Mouse (Mus musculus) heart, embryonic 14.5 days (tissue): ENCODE results near the gene Ntmt1. TPM values are rescaled to one million over a fixed set of nuclear protein-coding genes. Genes with fewer than 3 reads are reported as not detected.

Source experiments
- ATAC-seq: fragments of 200-750 bp; cut with Nextera tagmentation; 2 replicates; pipeline ENCODE4 v1.8.0; 2017; ENCODE audit warnings: low read depth, moderate TSS enrichment; ENCODE audit not compliant: insufficient number of reproducible peaks, insufficient read depth, low FRiP score
- H3K27ac ChIP-seq, 2 experiments: fragments of 200-500 bp in 1 of 2; fragments of 300-500 bp in 1 of 2; sonication (generic) in 1 of 2; replicated peaks in 1 of 2; 2 replicates each; pipeline ENCODE4 v1.5.1; 2012 to 2014; ENCODE audit warnings: low read depth in 2 of 2, low read length in 2 of 2, control low read depth in 1 of 2, mild to moderate bottlenecking in 1 of 2, mixed read lengths in 1 of 2; ENCODE audit not compliant: control insufficient read depth in 1 of 2, insufficient read depth in 1 of 2
- H3K27me3 ChIP-seq: fragments of 300-500 bp; sonication (generic); 2 replicates; pipeline ENCODE4 v1.6.1; 2014; ENCODE audit warnings: mild to moderate bottlenecking, low read length, control low read depth; ENCODE audit not compliant: control insufficient read depth, insufficient read depth
- H3K36me3 ChIP-seq: fragments of 300-500 bp; sonication (generic); 2 replicates; pipeline ENCODE4 v1.6.1; 2014; ENCODE audit warnings: mild to moderate bottlenecking, control low read depth, low read length, mixed read lengths; ENCODE audit not compliant: control insufficient read depth, insufficient read depth
- H3K4me1 ChIP-seq, 2 experiments: fragments of 200-500 bp in 1 of 2; fragments of 300-500 bp in 1 of 2; sonication (generic) in 1 of 2; 2 replicates each; pipeline ENCODE4 v1.6.1; 2012 to 2014; ENCODE audit warnings: low read length in 2 of 2, control low read depth in 1 of 2, mixed read lengths in 1 of 2; ENCODE audit not compliant: control insufficient read depth in 2 of 2, insufficient read depth in 2 of 2
- H3K4me2 ChIP-seq: fragments of 300-500 bp; sonication (generic); 2 replicates; pipeline ENCODE4 v1.6.1; 2014; ENCODE audit warnings: mild to moderate bottlenecking, low read length
- H3K4me3 ChIP-seq, 2 experiments: fragments of 200-500 bp in 1 of 2; fragments of 300-500 bp in 1 of 2; sonication (generic) in 1 of 2; 2 replicates each; pipeline ENCODE4 v1.5.1; 2012 to 2014; ENCODE audit warnings: low read length in 2 of 2, mild to moderate bottlenecking in 2 of 2, control low read depth in 1 of 2, low read depth in 1 of 2, moderate library complexity in 1 of 2; ENCODE audit not compliant: control insufficient read depth in 1 of 2, insufficient read depth in 1 of 2
- H3K9ac ChIP-seq: fragments of 300-500 bp; sonication (generic); 2 replicates; pipeline ENCODE4 v1.6.1; 2014; ENCODE audit warnings: mild to moderate bottlenecking, low read length
- H3K9me3 ChIP-seq: fragments of 300-500 bp; sonication (generic); 2 replicates; pipeline ENCODE4 v1.6.1; 2016; ENCODE audit warnings: low read length, control low read depth; ENCODE audit not compliant: control insufficient read depth
- WGBS: fragments of 180-500 bp; shearing (Covaris S2); extraction: QIAGEN DNeasy Blood & Tissue Kit; methylation state at CpG from one replicate; pipeline ENCODE4 v1.1.7; 2014; 5-methylcytosine and 5-hydroxymethylcytosine counted together
- polyA plus RNA-seq: library from polyadenylated mRNA; unstranded; fragments of >200 nt; fragmentation: Nextera tagmentation; extraction: Ambion mirVana; gene quantifications from 2 replicates; pipeline ENCODE4 v1.2.1, GENCODE M21; 2014

Gene Ntmt1
- polyA plus RNA-seq, 1 experiment from 2014 or later, result 84.2 TPM

GRCm38 (mm10) chr2:30845152-30846070 lies 37.8 kb downstream of the Ntmt1 start:
- 0 out of 2 replicates have a peak, but pooled peaks have one; percentile 22 for ATAC-seq
- peak overlapping the region; percentile 73 for H3K4me2 ChIP-seq
- peak overlapping the region; percentile 59 to 89 for H3K4me3 ChIP-seq
- H3K9me3 ChIP-seq, result no peaks in the 10 kb centered on the region
- H3K27ac ChIP-seq, result peak overlapping the region; percentile 20 to 75
- 0 out of 2 replicates have a peak, but pooled peaks cover 4% of the 10 kb centered on the region for H3K36me3 ChIP-seq
- under 1% methylated on average over 80 of the region's 80 CpGs for WGBS
- H3K4me1 ChIP-seq, result peaks cover 30 to 47% of the 10 kb centered on the region in 2 experiments
- H3K27me3 ChIP-seq, result peaks cover 7% of the 10 kb centered on the region; the same call in 1 of the 2 replicates
- H3K9ac ChIP-seq, result peak overlapping the region; percentile 85

- Histone ChIP-seq H3K9me3 (no peaks in the 10 kb centered on the region), H3K4me3 (peak overlapping the region; percentile 59 to 89), H3K27me3 (peaks cover 7% of the 10 kb centered on the region; the same call in 1 of the 2 replicates), H3K4me1 (peaks cover 39 to 55% of the 10 kb centered on the region in 2 experiments), H3K4me2 (peak overlapping the region; percentile 73), H3K36me3 (0 out of 2 replicates have a peak, but pooled peaks cover 4% of the 10 kb centered on the region), H3K27ac (peak overlapping the region; percentile 20 to 75), H3K9ac (peak overlapping the region; percentile 85)
- no peak for ATAC-seq
- 39% methylated on average over 8 of the region's 8 CpGs for WGBS
Measured at GRCm38 (mm10) chr2:30846236-30846635, 38.6 kb downstream of the Ntmt1 start.

GRCm38 (mm10) chr2:30846723-30847122 lies 39.1 kb downstream of the Ntmt1 start:
- H3K36me3 ChIP-seq, result 0 out of 2 replicates have a peak, but pooled peaks cover 4% of the 10 kb centered on the region
- H3K4me3 ChIP-seq, result peak overlapping the region; percentile 20 to 25
- peak; percentile 38; the same call in 1 of the 2 replicates for ATAC-seq
- WGBS, result 11% methylated on average over 6 of the region's 6 CpGs
- peaks cover 43 to 55% of the 10 kb centered on the region in 2 experiments for H3K4me1 ChIP-seq
- no peaks in the 10 kb centered on the region for H3K9me3 ChIP-seq
- H3K27me3 ChIP-seq, result peaks cover 7% of the 10 kb centered on the region; the same call in 1 of the 2 replicates
- H3K9ac ChIP-seq, result peak overlapping the region; percentile 85
- H3K4me2 ChIP-seq, result peak overlapping the region; percentile 73
- H3K27ac ChIP-seq, result peak overlapping the region; percentile 57 to 75

GRCm38 (mm10) chr2:30848184-30848583 lies 40.6 kb downstream of the Ntmt1 start:
- 67% methylated on average over 8 of the region's 8 CpGs for WGBS
- Histone ChIP-seq H3K4me1 (peaks cover 48 to 56% of the 10 kb centered on the region in 2 experiments), H3K27ac (no peak overlapping the region), H3K4me2 (no peak overlapping the region), H3K27me3 (peaks cover 7% of the 10 kb centered on the region; the same call in 1 of the 2 replicates), H3K9ac (no peak overlapping the region), H3K4me3 (no peak overlapping the region), H3K36me3 (0 out of 2 replicates have a peak, but pooled peaks cover 4% of the 10 kb centered on the region), H3K9me3 (no peaks in the 10 kb centered on the region)
- no peak for ATAC-seq

- no peak for ATAC-seq
- 25% methylated on average over 6 of the region's 6 CpGs for WGBS
Measured at GRCm38 (mm10) chr2:30850581-30850980, 43.0 kb downstream of the Ntmt1 start.

GRCm38 (mm10) chr2:30852771-30853313 lies 45.2 kb downstream of the Ntmt1 start:
- Histone ChIP-seq H3K27me3 (no peaks in the 10 kb centered on the region), H3K4me3 (no peak overlapping the region), H3K36me3 (0 out of 2 replicates have a peak, but pooled peaks cover 4% of the 10 kb centered on the region), H3K27ac (no peak overlapping the region), H3K9me3 (no peaks in the 10 kb centered on the region), H3K4me1 (peaks cover 28 to 38% of the 10 kb centered on the region in 2 experiments), H3K4me2 (no peak overlapping the region), H3K9ac (peak overlapping the region; percentile 34; the same call in 1 of the 2 replicates)
- no peak for ATAC-seq
- 38% methylated on average over 20 of the region's 20 CpGs for WGBS

More at GRCm38 (mm10) chr2:30850581-30850980, 43.0 kb downstream of the Ntmt1 start:
- Histone ChIP-seq H3K27me3 (no peaks in the 10 kb centered on the region), H3K36me3 (0 out of 2 replicates have a peak, but pooled peaks cover 4% of the 10 kb centered on the region), H3K9ac (no peak overlapping the region), H3K27ac (no peak overlapping the region), H3K4me2 (no peak overlapping the region), H3K4me1 (peaks cover 42 to 58% of the 10 kb centered on the region in 2 experiments), H3K9me3 (no peaks in the 10 kb centered on the region), H3K4me3 (no peak overlapping the region)

- no peak overlapping the region for H3K9ac ChIP-seq
- H3K4me3 ChIP-seq, result no peak overlapping the region
- H3K4me2 ChIP-seq, result no peak overlapping the region
- no peak for ATAC-seq
- H3K27ac ChIP-seq, result no peak overlapping the region
- no peaks in the 10 kb centered on the region for H3K9me3 ChIP-seq
- 81% methylated on average over 6 of the region's 6 CpGs for WGBS
- H3K36me3 ChIP-seq, result no peaks in the 10 kb centered on the region
- H3K4me1 ChIP-seq, result peaks cover 22 to 33% of the 10 kb centered on the region in 2 experiments
- H3K27me3 ChIP-seq, result no peaks in the 10 kb centered on the region
Measured at GRCm38 (mm10) chr2:30857076-30857475, 49.5 kb downstream of the Ntmt1 start.
